Mouse (Mus musculus) small intestine, adult 2 months (tissue): Measurements from ENCODE around the gene Il4ra. TPM values are rescaled to one million over a fixed set of nuclear protein-coding genes. Genes with fewer than 3 reads are reported as not detected.

Experiments used
- H3K27ac ChIP-seq: fragments of 200-500 bp; 2 replicates; pipeline ENCODE4 v1.5.1; 2012; ENCODE audit warnings: low read depth, low read length, control low read depth, inconsistent platforms; ENCODE audit not compliant: insufficient read depth
- H3K27me3 ChIP-seq: fragments of 200-500 bp; 2 replicates; pipeline ENCODE4 v1.6.1; 2012; ENCODE audit warnings: mild to moderate bottlenecking, moderate library complexity, low read length, inconsistent platforms; ENCODE audit not compliant: control insufficient read depth, insufficient read depth
- H3K36me3 ChIP-seq: fragments of 200-500 bp; 2 replicates; pipeline ENCODE4 v1.6.1; 2012; ENCODE audit warnings: mild to moderate bottlenecking, low read length, control low read depth, inconsistent platforms; ENCODE audit not compliant: control insufficient read depth, insufficient read depth
- H3K4me1 ChIP-seq: fragments of 200-500 bp; 2 replicates; pipeline ENCODE4 v1.6.1; 2012; ENCODE audit warnings: low read length, inconsistent platforms, mixed read lengths; ENCODE audit not compliant: control insufficient read depth, insufficient read depth, insufficient read length
- H3K4me3 ChIP-seq: fragments of 200-500 bp; 2 replicates; pipeline ENCODE4 v1.5.1; 2012; ENCODE audit warnings: low read depth, mild to moderate bottlenecking, control low read depth, inconsistent platforms, low read length, moderate library complexity
- CTCF ChIP-seq: fragments of 200-500 bp; IDR thresholded peaks from 2 replicates; pipeline ENCODE4 v1.5.1; 2012; ENCODE audit warnings: low read depth, mild to moderate bottlenecking, control low read depth, inconsistent platforms, low read length, moderate library complexity, mixed read lengths; ENCODE audit not compliant: insufficient replicate concordance, insufficient read length; ENCODE audit errors: extremely low read depth
- POLR2A ChIP-seq: fragments of 200-500 bp; IDR thresholded peaks from 2 replicates; pipeline ENCODE4 v1.6.1; 2012; ENCODE audit warnings: low read depth, mild to moderate bottlenecking, control low read depth, inconsistent platforms, low read length, moderate library complexity
- WGBS: fragments of 180-500 bp; shearing (Covaris S2); methylation state at CpG from one replicate; pipeline ENCODE4 v1.1.7; 2018; 5-methylcytosine and 5-hydroxymethylcytosine counted together
- polyA plus RNA-seq: library from polyadenylated mRNA; depleted of rRNA; stranded (reverse); fragments of >200 nt; gene quantifications from 2 replicates; pipeline ENCODE4 v1.2.3, GENCODE M21; 2012

Il4ra gene
- polyA plus RNA-seq, 1 experiment: 51.7 TPM

DNA sequence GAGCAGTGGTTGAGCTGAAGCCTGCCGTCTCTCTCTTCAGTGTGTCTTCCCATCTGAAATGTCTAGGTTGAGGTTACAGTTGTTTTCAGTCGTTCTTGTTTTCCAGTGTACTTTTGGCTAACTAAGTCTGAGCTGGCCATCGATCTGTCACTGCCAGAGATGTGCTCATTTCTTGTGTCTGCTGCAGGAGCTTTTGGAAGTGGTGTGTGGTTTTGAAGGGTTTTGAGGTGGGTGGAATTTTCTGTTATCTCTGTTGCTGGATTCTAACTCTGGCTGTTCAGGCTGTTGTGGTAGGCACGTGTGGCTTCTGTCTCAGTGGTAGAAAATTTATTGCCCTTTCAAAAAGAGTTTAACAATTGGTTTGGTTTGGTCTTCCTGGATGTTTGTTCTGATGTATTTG lies 4.2 kb downstream of the Il4ra start:
- no peaks in the 10 kb centered on the region for H3K27me3 ChIP-seq
- 63% methylated on average over 4 of the region's 4 CpGs for WGBS
- H3K27ac ChIP-seq: peak overlapping the region; percentile 31
- TF ChIP-seq CTCF (no peak), POLR2A (no peak)
- no peak overlapping the region for H3K4me3 ChIP-seq
- peaks cover 74% of the 10 kb centered on the region for H3K4me1 ChIP-seq
- H3K36me3 ChIP-seq: peaks cover 2% of the 10 kb centered on the region; the same call in 1 of the 2 replicates

DNA sequence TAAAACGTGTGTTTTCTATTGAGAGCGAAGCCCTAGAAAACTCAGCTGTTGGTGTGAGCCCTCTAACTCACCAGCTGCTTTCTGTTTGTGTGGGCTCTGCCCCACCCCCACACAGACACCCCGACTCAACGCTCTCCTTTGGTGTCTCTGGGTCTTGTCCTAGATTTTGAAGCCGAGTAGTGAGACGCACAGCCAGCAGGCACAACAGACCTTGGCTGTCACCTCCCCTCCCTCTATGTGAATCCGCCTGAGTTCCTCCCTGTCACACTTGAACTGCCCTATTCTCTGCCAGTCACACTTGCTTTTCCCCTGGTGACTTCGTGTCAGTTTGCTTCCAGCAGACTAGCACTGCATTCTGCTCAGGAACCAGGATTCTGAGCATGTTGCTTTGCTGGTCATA lies 4.9 kb downstream of the Il4ra start:
- H3K27ac ChIP-seq: peak overlapping the region; percentile 7
- no peak overlapping the region for H3K4me3 ChIP-seq
- peaks cover 73% of the 10 kb centered on the region for H3K4me1 ChIP-seq
- no peaks in the 10 kb centered on the region for H3K27me3 ChIP-seq
- TF ChIP-seq CTCF (no peak), POLR2A (no peak)
- 71% methylated on average over 8 of the region's 8 CpGs for WGBS
- peaks cover 2% of the 10 kb centered on the region; the same call in 1 of the 2 replicates for H3K36me3 ChIP-seq

DNA sequence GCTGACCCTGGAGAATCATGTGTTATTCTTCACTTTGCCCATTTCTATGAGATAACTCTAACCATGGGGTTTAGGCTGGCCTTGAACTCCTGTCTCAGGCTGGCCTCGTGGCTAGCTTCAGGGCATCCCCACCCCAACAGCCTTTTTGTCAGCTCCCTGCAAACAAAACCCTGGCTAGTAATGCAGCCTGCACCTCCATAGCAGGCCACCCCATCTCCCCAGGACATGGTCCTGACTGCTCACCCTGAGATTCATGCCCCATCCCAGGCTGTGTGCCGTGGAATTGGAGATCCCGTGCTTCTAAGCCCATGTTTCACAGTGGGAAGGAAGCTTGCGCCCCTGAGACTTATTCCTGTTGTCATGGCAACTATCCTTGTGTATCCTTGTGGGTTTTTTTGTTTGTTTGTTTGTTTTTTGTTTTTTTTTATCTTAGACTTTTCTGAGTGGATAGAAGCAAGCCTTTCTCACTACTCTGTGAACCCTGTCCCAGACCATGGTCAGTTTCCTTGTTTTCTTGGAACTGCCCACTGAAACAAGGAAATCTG lies 6.6 kb downstream of the Il4ra start:
- WGBS: 72% methylated on average over 4 of the region's 4 CpGs
- no peaks in the 10 kb centered on the region for H3K27me3 ChIP-seq
- no peak overlapping the region for H3K4me3 ChIP-seq
- H3K27ac ChIP-seq: peak overlapping the region; percentile 84
- peaks cover 70% of the 10 kb centered on the region for H3K4me1 ChIP-seq
- TF ChIP-seq POLR2A (no peak), CTCF (no peak)
- H3K36me3 ChIP-seq: peaks cover 3% of the 10 kb centered on the region; the same call in 1 of the 2 replicates

- Histone ChIP-seq H3K27me3 (no peaks in the 10 kb centered on the region), H3K4me1 (peaks cover 66% of the 10 kb centered on the region), H3K27ac (peak overlapping the region; percentile 84), H3K36me3 (peaks cover 5% of the 10 kb centered on the region; the same call in 1 of the 2 replicates), H3K4me3 (no peak overlapping the region)
- TF ChIP-seq CTCF (no peak), POLR2A (no peak)
- WGBS: 24% methylated on average over 5 of the region's 5 CpGs
Measured at GRCm38 (mm10) chr7:125558997-125559396, 7.1 kb downstream of the Il4ra start.

- peaks cover 61% of the 10 kb centered on the region for H3K4me1 ChIP-seq
- WGBS: 80% methylated on average over 10 of the region's 10 CpGs
- TF ChIP-seq POLR2A: no peak
- TF ChIP-seq CTCF: no peak
Measured at GRCm38 (mm10) chr7:125559537-125559936, 7.6 kb downstream of the Il4ra start.

GRCm38 (mm10) chr7:125560146-125560785 lies 8.3 kb downstream of the Il4ra start:
- peaks cover 54% of the 10 kb centered on the region for H3K4me1 ChIP-seq
- TF ChIP-seq CTCF (no peak), POLR2A (no peak)
- peak overlapping the region; percentile 84 for H3K27ac ChIP-seq
- no peaks in the 10 kb centered on the region for H3K27me3 ChIP-seq
- H3K36me3 ChIP-seq: peaks cover 16% of the 10 kb centered on the region
- 36% methylated on average over 7 of the region's 7 CpGs for WGBS
- H3K4me3 ChIP-seq: no peak overlapping the region

More at GRCm38 (mm10) chr7:125559537-125559936, 7.6 kb downstream of the Il4ra start:
- H3K27ac ChIP-seq: peak overlapping the region; percentile 84
- H3K4me3 ChIP-seq: no peak overlapping the region
- no peaks in the 10 kb centered on the region for H3K27me3 ChIP-seq
- peaks cover 9% of the 10 kb centered on the region for H3K36me3 ChIP-seq

- 12% methylated on average over 9 of the region's 9 CpGs for WGBS
- peak overlapping the region; percentile 85 for H3K27ac ChIP-seq
Measured at GRCm38 (mm10) chr7:125561085-125561690, 9.3 kb downstream of the Il4ra start.

More at GRCm38 (mm10) chr7:125561085-125561690, 9.3 kb downstream of the Il4ra start:
- Histone ChIP-seq H3K4me3 (no peak overlapping the region), H3K36me3 (peaks cover 25% of the 10 kb centered on the region), H3K27me3 (no peaks in the 10 kb centered on the region), H3K4me1 (peaks cover 52% of the 10 kb centered on the region)
- TF ChIP-seq CTCF (no peak), POLR2A (no peak)
